Mouse (Mus musculus) hindbrain, embryonic 10.5 days (tissue): Measurements from ENCODE around the gene Nrap. TPM values are rescaled to one million over a fixed set of nuclear protein-coding genes. Genes with fewer than 3 reads are reported as not detected.
"Not testable (repeated sequence)": the region's sequence is repeated elsewhere in the genome, so short reads cannot be mapped to it uniquely, and the experiment has no call there.

Experiments used
- DNase-seq: peaks from one replicate; pipeline ENCODE4 v3.0.0-alpha.2; 2017; ENCODE audit warnings: low spot score
- H3K27ac ChIP-seq: fragments of 300-500 bp; sonication (generic); 2 replicates; pipeline ENCODE4 v1.5.1; 2016; ENCODE audit warnings: mild to moderate bottlenecking, moderate library complexity
- H3K27me3 ChIP-seq: fragments of 300-500 bp; sonication (generic); 2 replicates; pipeline ENCODE4 v1.6.1; 2016; ENCODE audit warnings: mild to moderate bottlenecking; ENCODE audit not compliant: poor library complexity, insufficient read depth, severe bottlenecking
- H3K36me3 ChIP-seq: fragments of 300-500 bp; sonication (generic); 2 replicates; pipeline ENCODE4 v1.6.1; 2016; ENCODE audit warnings: mild to moderate bottlenecking, moderate library complexity
- H3K4me1 ChIP-seq: fragments of 300-500 bp; sonication (generic); replicated peaks from 2 replicates; pipeline ENCODE4 v1.6.1; 2016; ENCODE audit warnings: mild to moderate bottlenecking
- H3K4me3 ChIP-seq: fragments of 300-500 bp; sonication (generic); 2 replicates; pipeline ENCODE4 v1.5.1; 2016; ENCODE audit warnings: mild to moderate bottlenecking, moderate library complexity
- H3K9me3 ChIP-seq: fragments of 300-500 bp; sonication (generic); 2 replicates; pipeline ENCODE4 v1.6.1; 2016; ENCODE audit warnings: mild to moderate bottlenecking, moderate library complexity
- WGBS: fragments of 180-500 bp; shearing (Covaris S2); methylation state at CpG from one replicate; pipeline ENCODE4 v1.1.7; 2016; 5-methylcytosine and 5-hydroxymethylcytosine counted together
- polyA plus RNA-seq: library from polyadenylated mRNA; unstranded; fragments of >200 nt; fragmentation: Nextera tagmentation; extraction: Ambion mirVana; gene quantifications from 2 replicates; pipeline ENCODE4 v1.2.1, GENCODE M21; 2016

Nrap gene
- polyA plus RNA-seq, 1 experiment from 2014 or later: 0.08 TPM

DNA sequence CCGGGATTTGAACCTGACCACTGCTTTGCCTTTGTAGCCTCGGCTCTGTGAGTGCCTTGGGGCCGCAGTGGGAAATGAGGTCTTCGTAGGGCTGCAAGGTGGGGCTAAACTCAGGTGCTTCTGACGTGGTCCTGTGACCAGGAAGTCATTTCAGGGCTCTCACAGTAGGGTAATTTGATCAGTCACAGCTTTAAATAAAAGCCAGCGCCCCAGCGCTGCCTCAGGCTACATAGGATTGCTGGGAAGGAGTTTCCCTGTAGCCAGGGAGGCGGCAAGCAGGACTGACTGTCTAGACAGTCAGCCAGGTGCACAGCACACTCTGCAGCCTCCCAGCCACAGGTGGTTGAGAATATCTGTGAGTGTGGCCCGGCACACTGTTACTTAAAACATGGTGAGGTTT lies 29.6 kb upstream of the Nrap start:
- DNase-seq: no peak
- no peaks in the 10 kb centered on the region for H3K9me3 ChIP-seq
- H3K27ac ChIP-seq: no peak overlapping the region; the same call in 1 of the 2 replicates
- WGBS: 73% methylated on average over 9 of the region's 9 CpGs
- H3K4me1 ChIP-seq: peaks cover 8% of the 10 kb centered on the region; the same call in 1 of the 2 replicates
- H3K36me3 ChIP-seq: no peaks in the 10 kb centered on the region
- no peak overlapping the region for H3K4me3 ChIP-seq
- no peaks in the 10 kb centered on the region for H3K27me3 ChIP-seq

DNA sequence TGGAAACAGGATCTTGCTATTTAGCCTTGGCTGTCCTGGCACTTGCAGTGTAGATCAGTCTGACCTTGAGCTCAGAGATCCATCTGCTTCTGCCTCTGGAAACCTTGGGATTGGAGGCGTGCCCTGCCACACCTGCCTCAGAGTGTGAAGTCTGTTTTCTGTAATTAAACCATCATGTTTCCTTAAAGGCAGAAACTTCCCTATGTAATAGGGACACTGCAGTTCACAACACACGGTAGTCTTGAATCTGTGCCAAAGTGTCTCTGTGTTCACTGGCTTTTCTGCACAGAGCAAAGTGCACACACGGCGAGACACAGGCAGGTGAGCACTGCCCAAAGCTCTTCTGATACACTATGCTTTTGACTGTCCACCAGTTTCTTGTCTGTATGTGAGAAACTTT lies 28.6 kb upstream of the Nrap start:
- Histone ChIP-seq H3K36me3 (no peaks in the 10 kb centered on the region), H3K27ac (no peak overlapping the region), H3K4me3 (no peak overlapping the region), H3K4me1 (peaks cover 3% of the 10 kb centered on the region; the same call in 1 of the 2 replicates), H3K27me3 (no peaks in the 10 kb centered on the region), H3K9me3 (no peaks in the 10 kb centered on the region)
- 93% methylated on average over 4 of the region's 4 CpGs for WGBS
- no peak for DNase-seq

DNA sequence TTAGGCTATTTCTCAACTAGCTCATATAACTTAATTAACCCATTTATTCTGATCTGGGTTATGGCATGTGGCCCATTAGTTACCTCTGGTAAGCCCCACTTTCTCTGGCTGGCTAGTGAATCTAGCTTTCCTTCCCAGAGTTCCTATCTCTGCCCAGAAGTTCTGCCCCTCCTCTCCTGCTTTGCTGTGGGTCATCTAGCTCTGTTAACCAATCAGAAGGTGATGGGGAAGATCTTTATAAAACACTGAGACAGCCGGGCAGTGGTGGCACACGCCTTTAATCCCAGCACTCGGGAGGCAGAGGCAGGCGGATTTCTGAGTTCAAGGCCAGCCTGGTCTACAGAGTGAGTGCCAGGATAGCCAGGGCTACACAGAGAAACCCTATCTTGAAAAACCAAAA lies 20.0 kb upstream of the Nrap start:
- H3K4me3 ChIP-seq: not testable (repeated sequence)
- 95% methylated on average over 4 of the region's 4 CpGs for WGBS

DNA sequence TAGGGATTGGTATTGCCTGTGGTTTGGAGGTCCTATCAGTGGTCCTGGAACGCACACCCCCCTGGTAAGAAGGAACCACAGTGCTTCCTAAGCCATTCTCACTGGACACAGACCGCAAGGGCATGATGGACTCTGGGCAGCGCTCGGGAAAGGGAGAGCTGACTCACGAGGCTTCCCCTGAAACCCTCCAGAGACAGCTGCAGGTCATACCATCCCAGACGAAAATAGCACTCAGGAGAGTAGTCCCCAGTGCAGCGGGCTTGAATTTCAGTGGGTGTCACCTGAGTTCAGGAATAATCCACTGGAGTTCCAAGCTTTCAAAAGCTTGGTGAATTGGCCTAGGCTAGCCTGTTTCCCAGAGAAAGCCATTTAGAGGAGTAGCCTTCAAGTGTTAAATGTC lies 16.7 kb upstream of the Nrap start:
- Histone ChIP-seq H3K9me3 (no peaks in the 10 kb centered on the region), H3K27me3 (no peaks in the 10 kb centered on the region), H3K27ac (no peak overlapping the region), H3K36me3 (peaks cover 33% of the 10 kb centered on the region), H3K4me3 (no peak overlapping the region), H3K4me1 (no peaks in the 10 kb centered on the region)
- WGBS: 91% methylated on average over 7 of the region's 7 CpGs
- DNase-seq: no peak

More for the DNA sequence above, 20.0 kb upstream of the Nrap start:
- not testable (repeated sequence) for H3K9me3 ChIP-seq, H3K27ac ChIP-seq, H3K27me3 ChIP-seq, H3K4me1 ChIP-seq, DNase-seq
- peaks cover 26% of the 10 kb centered on the region for H3K36me3 ChIP-seq

DNA sequence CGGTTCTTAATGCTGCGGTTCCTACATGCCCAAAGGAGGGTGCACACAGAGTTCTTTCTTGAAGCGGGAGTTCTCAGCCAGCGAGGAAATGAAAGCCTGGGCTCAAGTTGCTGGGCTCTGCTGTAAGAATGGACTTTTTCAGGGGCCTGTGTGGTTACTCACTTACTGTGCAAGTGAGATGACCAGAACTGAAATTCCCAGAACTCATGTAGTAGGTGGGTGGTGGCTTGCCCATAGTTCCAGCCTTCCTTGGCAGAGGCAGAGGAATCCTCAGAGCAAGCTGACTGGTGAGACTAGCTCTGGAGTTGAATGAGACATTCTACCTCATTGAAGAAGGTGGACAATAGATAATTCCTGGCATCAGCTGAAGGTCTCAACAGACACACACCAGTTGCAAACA lies 16.0 kb upstream of the Nrap start:
- Histone ChIP-seq H3K27ac (no peak overlapping the region), H3K4me1 (no peaks in the 10 kb centered on the region), H3K27me3 (no peaks in the 10 kb centered on the region), H3K4me3 (no peak overlapping the region), H3K9me3 (no peaks in the 10 kb centered on the region), H3K36me3 (peaks cover 33% of the 10 kb centered on the region)
- WGBS: 94% methylated on average over 4 of the region's 4 CpGs
- no peak for DNase-seq

DNA sequence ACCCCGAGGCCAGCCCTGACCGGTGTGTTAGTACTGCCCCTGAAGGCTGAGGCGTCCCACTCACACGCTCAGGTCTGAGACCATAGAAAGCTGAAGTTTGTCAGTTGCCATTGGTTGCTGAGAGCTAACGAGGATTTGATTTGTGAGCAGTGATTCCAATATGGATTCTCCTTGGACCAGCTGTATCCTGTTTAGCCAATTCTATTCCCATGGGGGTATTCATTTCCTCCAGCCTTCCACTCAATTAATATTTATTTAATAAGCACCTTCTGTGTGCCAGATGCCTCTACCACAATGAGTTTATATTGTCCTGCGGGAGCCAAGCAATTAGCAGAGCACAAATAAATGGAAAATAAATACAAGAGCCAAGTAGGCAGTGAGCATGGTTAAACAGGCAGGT lies 12.0 kb upstream of the Nrap start:
- WGBS: 85% methylated on average over 6 of the region's 6 CpGs
- no peak overlapping the region for H3K27ac ChIP-seq

DNA sequence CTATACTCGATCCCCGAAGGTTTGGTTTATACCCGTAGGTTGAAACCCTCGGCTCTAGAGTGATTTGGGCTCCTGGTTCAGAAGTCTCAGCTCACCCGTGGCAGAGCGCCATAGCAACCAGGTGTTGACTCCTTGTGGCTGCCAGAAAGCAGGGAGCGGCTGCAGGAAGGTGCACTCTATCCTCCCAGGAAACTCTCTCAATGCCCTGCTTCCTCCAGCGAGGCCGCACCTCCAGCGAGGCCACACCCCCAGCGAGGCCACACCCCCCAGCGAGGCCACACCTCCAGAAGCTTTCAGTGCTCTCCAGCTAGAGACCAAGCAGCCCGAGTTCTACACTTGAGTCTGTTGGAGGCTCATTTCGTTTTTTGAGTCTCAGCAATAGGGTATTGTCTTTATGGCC lies 10.4 kb upstream of the Nrap start:
- Histone ChIP-seq H3K4me3 (no peak overlapping the region), H3K27ac (no peak overlapping the region), H3K27me3 (peaks cover 35% of the 10 kb centered on the region), H3K36me3 (peaks cover 10% of the 10 kb centered on the region; the same call in 1 of the 2 replicates), H3K9me3 (no peaks in the 10 kb centered on the region), H3K4me1 (peaks cover 20% of the 10 kb centered on the region)
- DNase-seq: peak; percentile 28
- WGBS: 47% methylated on average over 14 of the region's 14 CpGs

More for the DNA sequence above, 12.0 kb upstream of the Nrap start:
- DNase-seq: no peak
- Histone ChIP-seq H3K4me3 (no peak overlapping the region), H3K27me3 (peaks cover 18% of the 10 kb centered on the region), H3K9me3 (no peaks in the 10 kb centered on the region), H3K4me1 (peaks cover 14% of the 10 kb centered on the region), H3K36me3 (peaks cover 17% of the 10 kb centered on the region; the same call in 1 of the 2 replicates)

DNA sequence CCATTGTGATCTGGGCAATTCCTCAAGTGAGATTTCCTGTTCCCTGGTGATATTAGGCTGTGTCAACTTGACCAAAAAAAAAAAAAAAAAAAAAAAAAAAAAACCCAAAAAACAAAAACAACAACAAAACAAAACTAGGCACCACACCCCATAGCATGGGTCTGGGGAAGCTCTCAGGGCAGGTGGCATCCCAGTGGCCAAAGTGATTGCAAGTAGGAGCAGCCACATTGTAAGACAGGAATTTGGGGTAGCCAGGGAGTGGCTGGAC lies 8.6 kb upstream of the Nrap start:
- Histone ChIP-seq H3K36me3 (no peaks in the 10 kb centered on the region), H3K27me3 (peaks cover 50% of the 10 kb centered on the region)
- no peak for DNase-seq

DNA sequence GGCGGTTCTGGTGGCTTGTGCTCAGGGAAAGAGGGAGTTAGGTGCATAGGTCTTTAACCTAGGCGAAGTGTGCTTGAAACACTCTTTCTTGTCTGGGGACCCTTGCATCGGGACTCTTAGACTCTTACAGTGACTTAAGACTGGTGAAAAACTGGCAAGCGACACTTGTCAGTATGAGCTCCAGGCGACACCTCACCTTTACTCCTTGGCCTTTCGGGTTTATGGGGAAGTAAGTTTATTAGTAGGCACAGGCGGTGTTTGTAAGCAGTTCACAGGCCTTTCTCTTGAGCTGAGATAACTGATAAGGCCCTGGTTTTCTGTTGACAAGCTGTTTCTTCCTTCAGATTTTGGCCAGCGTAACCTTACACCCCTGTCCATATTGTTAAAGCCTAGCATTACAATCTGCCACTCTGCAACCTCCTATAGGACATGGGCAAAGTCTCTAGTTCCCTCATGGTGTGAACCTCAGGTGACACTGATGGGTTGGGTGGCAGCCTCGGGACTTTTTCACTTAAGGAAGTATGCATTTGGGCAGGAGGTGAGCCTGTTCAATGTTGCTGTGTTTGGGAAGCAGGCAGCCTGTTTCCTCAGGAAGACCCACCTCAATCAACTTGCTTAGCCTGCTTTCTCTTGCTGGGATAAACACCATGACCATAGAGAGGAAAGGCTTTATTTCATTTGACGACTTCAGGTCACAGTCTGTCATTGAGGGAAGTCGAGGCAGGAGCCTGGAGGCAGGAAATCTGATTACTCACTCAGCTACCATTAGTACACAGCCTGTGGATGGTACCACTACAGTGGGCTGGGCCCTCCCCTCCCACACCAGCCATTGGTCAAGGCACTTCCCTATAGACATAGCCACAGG lies 8.1 kb upstream of the Nrap start:
- DNase-seq: no peak
- no peaks in the 10 kb centered on the region for H3K36me3 ChIP-seq
- WGBS: 69% methylated on average over 11 of the region's 11 CpGs
- H3K9me3 ChIP-seq: no peaks in the 10 kb centered on the region
- H3K4me3 ChIP-seq: peak overlapping the region; percentile 69
- peaks cover 51% of the 10 kb centered on the region for H3K27me3 ChIP-seq
- peaks cover 20% of the 10 kb centered on the region for H3K4me1 ChIP-seq
- H3K27ac ChIP-seq: peak overlapping the region; percentile 92

More for the DNA sequence above, 8.6 kb upstream of the Nrap start:
- H3K9me3 ChIP-seq: no peaks in the 10 kb centered on the region
- no peak overlapping the region for H3K4me3 ChIP-seq
- peaks cover 20% of the 10 kb centered on the region for H3K4me1 ChIP-seq
- H3K27ac ChIP-seq: no peak overlapping the region

DNA sequence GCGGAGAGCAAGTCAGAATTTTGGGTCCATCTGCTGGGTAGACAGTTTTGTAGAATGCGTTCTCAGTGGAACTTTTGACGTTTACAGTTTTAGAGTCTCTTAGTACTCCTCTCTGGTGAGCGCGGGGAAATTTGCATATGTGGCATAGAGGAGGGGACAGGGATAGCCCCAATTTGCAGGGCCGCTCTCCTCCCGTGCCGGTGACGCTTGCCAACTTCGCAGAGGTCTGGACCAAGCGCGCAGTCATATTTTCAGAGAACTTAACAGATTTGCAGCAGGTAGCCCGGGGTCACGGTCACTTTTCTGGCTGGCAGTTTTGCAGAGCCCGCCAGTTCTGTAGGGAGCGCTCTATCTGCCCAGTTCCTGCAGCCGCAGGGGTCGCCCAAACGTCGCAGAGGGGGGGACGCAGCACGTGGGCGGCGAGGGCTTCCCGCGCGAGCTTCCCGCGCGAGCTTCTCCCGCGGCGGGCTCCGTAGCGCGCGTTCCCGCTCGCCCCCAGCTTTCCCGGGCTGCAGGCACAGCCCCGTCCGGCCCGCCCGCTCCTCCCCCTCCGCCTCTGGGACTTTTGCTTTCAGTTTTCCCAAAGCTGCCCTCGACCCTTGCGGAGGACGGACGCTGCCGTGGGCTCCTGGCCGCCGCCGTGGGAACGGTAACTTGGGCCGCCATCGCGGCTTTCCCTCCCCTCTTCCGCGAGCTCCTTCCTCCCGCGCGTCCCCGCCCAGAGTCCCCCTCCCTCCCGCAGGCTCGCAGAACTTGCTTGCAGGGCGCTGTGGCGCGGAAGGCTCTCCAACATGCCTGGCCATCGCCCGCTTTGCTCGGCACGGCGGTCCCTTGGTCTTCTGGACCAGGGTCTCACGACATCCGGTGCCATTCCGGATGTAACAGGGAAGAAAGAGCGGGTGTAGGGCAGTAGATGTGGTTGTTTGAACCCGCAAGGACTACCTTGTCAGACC lies 7.1 kb upstream of the Nrap start, which contains the start of gene Casp7:
Gene Casp7 (plus strand): TSS at position 461 of the 953 bp plus-strand sequence.
- peak within 1 kb of the TSS; percentile 69 for H3K4me3 ChIP-seq
- H3K27ac ChIP-seq: peak within 1 kb of the TSS; percentile 92
- H3K36me3 ChIP-seq: no peaks in the 10 kb centered on the region
- DNase-seq: peak; percentile 78
- WGBS: 2% methylated on average over 78 of the region's 78 CpGs
- no peaks in the 10 kb centered on the region for H3K9me3 ChIP-seq
- H3K4me1 ChIP-seq: peaks cover 20% of the 10 kb centered on the region
- H3K27me3 ChIP-seq: peaks cover 51% of the 10 kb centered on the region

DNA sequence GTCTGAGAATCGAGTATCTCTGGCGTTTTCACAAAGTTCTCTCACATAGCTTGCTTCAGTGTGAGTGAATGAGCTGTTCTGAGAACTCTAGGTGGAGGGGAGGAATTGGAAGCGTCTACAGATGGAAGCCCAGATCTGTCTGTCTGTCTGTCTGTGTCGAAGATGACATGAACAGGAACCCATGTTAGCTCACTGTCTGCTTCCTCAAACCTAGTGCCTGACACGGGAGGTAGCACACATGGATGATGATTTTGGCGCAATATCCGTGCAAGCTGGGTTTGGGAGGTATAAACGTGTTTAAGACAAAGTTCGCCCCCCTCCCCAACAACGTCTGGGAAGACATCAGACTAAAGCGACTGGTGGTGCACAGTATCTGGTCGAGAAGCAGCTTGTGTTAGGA lies 6.4 kb upstream of the Nrap start:
- Histone ChIP-seq H3K27me3 (peaks cover 51% of the 10 kb centered on the region), H3K4me1 (peaks cover 20% of the 10 kb centered on the region), H3K9me3 (no peaks in the 10 kb centered on the region), H3K27ac (no peak overlapping the region; the same call in 1 of the 2 replicates), H3K36me3 (no peaks in the 10 kb centered on the region), H3K4me3 (peak overlapping the region; percentile 69)
- WGBS: 41% methylated on average over 12 of the region's 12 CpGs
- no peak for DNase-seq

DNA sequence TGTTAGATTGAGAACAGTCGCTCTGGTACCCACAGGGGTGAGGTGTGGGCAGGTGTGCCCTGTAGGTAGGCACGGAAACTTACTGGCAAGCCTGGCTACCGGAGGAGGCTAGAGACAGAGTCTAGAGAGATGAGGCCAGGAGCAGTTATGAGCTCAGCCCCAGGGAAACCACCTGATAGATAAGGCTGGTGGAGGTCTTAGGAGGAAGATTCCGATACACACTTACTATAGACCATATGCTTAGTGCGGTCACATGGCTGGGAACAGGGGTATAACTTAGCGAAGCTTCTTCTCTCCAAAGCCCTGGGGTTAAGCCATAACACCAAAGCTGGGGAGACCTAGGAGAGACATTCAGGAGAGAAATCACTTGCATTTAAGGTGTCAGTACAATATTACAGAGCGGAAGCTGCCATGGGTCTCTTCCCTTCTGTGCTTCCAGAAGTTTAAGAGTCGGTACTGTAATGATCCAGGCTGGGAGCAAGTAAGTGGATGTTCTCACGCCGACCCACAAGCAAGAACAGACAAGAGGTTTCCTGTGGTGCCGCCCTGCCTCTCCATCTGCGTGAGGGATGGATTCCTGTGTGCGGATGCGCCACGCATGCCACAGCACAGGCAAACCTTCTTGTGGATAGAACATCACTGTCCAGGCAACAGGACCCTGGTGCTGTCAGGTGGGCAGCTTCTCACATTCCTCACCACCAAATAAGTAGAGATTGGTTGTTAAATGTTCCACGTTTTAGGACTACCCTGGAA lies 5.5 kb upstream of the Nrap start:
- Histone ChIP-seq H3K9me3 (no peaks in the 10 kb centered on the region), H3K4me1 (peaks cover 20% of the 10 kb centered on the region), H3K27me3 (peaks cover 51% of the 10 kb centered on the region), H3K27ac (no peak overlapping the region), H3K36me3 (no peaks in the 10 kb centered on the region), H3K4me3 (no peak overlapping the region)
- DNase-seq: no peak
- WGBS: 87% methylated on average over 16 of the region's 16 CpGs
